Mouse (Mus musculus): Measurements from ENCODE around the gene Qrfp. TPM values are rescaled to one million over a fixed set of nuclear protein-coding genes. Genes with fewer than 3 reads are reported as not detected.

The Qrfp gene
- polyA plus RNA-seq (2012; rRNA removed), result 0.05 and 0.11 TPM in 2 replicates

- Histone ChIP-seq H3K36me3 (ENCODE audit: control insufficient read depth, insufficient read depth, low read length) (no peaks in the 10 kb centered on the region), H3K4me3 (ENCODE audit: insufficient read depth, low read depth, low read length) (no peak within 1 kb of the TSS), H3K27me3 (replicated peaks; ENCODE audit: control insufficient read depth, insufficient read depth, low read length) (no peaks in the 10 kb centered on the region), H3K27ac (ENCODE audit: insufficient read depth, low read depth, low read length) (no peak within 1 kb of the TSS), H3K4me1 (ENCODE audit: control insufficient read depth, insufficient read depth, low read length) (no peaks in the 10 kb centered on the region)
- no peak for TF ChIP-seq POLR2A (IDR thresholded peaks at IDR 0.05; ENCODE audit: low read depth, low read length)
- whole genome bisulfite sequencing, result 52% methylated on average over 12 of the region's 12 CpGs
- no peak for DNase-seq
Measured at GRCm38 (mm10) chr2:31810444-31810843, at the start of gene Qrfp. Gene Qrfp (minus strand): TSS chr2:31810580.

DNA sequence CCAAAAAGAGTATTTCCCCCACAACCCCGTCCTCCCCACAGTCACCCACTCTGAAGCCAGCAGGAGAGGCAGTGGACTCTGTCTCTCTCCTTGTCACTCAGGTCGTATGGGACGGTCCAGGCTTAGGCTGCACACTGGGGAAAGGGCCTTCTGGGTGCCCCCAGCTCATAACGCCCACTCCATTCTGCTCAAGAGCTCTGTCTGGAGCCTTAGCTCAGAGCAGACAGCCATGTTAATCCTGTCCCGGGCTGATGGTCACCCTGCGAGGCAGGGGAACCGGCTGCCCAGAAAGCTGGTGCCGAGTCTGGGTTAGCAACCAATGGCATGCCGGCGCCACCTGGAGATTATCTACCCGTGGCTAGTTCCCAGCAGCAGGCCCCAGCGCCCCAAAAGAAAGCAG lies 48.1 kb upstream of the Qrfp start:
- Histone ChIP-seq H3K36me3 (ENCODE audit: control insufficient read depth, insufficient read depth, low read length) (no peaks in the 10 kb centered on the region), H3K27me3 (replicated peaks; ENCODE audit: control insufficient read depth, insufficient read depth, low read length) (no peaks in the 10 kb centered on the region), H3K4me1 (ENCODE audit: control insufficient read depth, insufficient read depth, low read length) (no peaks in the 10 kb centered on the region), H3K27ac (ENCODE audit: insufficient read depth, low read depth, low read length) (no peak overlapping the region), H3K4me3 (ENCODE audit: insufficient read depth, low read depth, low read length) (no peak overlapping the region)
- WGBS, result 53% methylated on average over 12 of the region's 12 CpGs
- TF ChIP-seq POLR2A (IDR thresholded peaks at IDR 0.05; ENCODE audit: low read depth, low read length) (no peak), CTCF (conservative IDR thresholded peaks at IDR 0.05; ENCODE audit: insufficient read depth, insufficient read length, low read depth, low read length) (no peak)
- DNase-seq, result no peak

DNA sequence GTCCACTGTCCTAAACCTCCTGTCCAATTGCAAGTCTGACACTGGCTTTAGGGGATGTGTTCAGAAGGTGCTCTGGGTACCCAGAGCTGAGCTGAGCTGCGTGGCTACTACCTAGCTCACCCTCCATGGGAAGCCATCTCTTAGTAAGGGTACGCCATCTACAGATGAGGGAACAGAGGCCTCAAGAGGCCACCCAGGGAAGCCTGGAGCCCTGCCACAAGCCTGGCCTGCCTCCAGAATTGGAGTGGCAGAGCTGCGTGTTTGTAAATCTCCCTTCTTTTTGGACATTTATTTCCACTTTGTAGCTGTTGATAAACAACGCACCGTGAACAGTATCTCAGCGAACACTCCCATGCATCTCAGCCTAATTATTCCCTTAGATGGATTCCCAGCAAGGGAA lies 46.8 kb upstream of the Qrfp start:
- H3K36me3 ChIP-seq (ENCODE audit: control insufficient read depth, insufficient read depth, low read length), result no peaks in the 10 kb centered on the region
- TF ChIP-seq POLR2A (IDR thresholded peaks at IDR 0.05; ENCODE audit: low read depth, low read length), result no peak
- no peak for TF ChIP-seq CTCF (conservative IDR thresholded peaks at IDR 0.05; ENCODE audit: insufficient read depth, insufficient read length, low read depth, low read length)
- H3K4me1 ChIP-seq (ENCODE audit: control insufficient read depth, insufficient read depth, low read length), result no peaks in the 10 kb centered on the region
- H3K4me3 ChIP-seq (ENCODE audit: insufficient read depth, low read depth, low read length), result no peak overlapping the region
- WGBS, result 67% methylated on average over 6 of the region's 6 CpGs
- no peak overlapping the region for H3K27ac ChIP-seq (ENCODE audit: insufficient read depth, low read depth, low read length)
- no peak for DNase-seq
- no peaks in the 10 kb centered on the region for H3K27me3 ChIP-seq (replicated peaks; ENCODE audit: control insufficient read depth, insufficient read depth, low read length)

DNA sequence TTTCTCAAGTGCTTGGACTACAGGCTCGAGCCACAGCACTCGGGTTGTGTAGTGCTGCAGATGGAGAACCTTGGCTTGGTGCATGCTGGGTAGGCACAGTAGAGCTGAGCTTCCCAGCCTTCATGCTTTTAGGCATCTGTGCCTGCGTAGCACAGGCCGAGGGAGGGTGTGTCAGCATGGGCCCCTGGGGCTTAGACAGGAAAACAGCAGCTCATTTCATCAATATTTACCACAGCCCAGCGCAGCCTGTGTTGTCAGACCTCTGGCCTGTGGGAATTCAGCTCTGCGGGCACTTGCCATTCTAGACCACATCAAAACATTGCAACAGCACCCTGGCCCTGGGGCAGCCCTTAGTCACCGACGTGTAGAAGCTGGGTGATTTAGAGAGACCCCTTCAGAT lies 45.6 kb upstream of the Qrfp start:
- H3K27me3 ChIP-seq (replicated peaks; ENCODE audit: control insufficient read depth, insufficient read depth, low read length), result no peaks in the 10 kb centered on the region
- H3K27ac ChIP-seq (ENCODE audit: insufficient read depth, low read depth, low read length), result no peak overlapping the region
- H3K36me3 ChIP-seq (ENCODE audit: control insufficient read depth, insufficient read depth, low read length), result no peaks in the 10 kb centered on the region
- H3K4me1 ChIP-seq (ENCODE audit: control insufficient read depth, insufficient read depth, low read length), result no peaks in the 10 kb centered on the region
- TF ChIP-seq POLR2A (IDR thresholded peaks at IDR 0.05; ENCODE audit: low read depth, low read length), result no peak
- H3K4me3 ChIP-seq (ENCODE audit: insufficient read depth, low read depth, low read length), result no peak overlapping the region
- no peak for DNase-seq
- 85% methylated on average over 8 of the region's 8 CpGs for WGBS

GRCm38 (mm10) chr2:31850141-31850540 lies 39.8 kb upstream of the Qrfp start:
- 48% methylated on average over 12 of the region's 12 CpGs for WGBS
- H3K4me1 ChIP-seq (ENCODE audit: control insufficient read depth, insufficient read depth, low read length), result no peaks in the 10 kb centered on the region

DNA sequence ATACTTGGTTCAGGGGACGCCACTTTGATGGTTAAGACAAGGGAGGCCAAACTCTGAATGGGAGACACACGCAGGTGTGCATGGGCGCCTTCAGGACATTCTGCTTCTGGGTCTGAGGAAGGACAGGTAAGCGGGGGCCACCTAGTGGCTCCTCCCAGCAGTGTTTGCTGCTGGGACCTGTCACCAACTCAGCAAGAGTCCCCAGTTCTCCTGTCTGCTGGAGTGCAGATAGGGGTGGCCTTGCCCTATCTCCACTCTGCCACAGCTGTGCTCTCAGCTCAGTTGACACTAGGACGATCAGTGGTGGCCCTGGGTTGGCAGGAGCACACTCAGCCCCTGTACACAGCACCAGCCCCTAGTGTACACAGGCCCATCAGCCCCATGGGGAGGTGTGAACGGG lies 37.5 kb upstream of the Qrfp start:
- no peak overlapping the region for H3K4me3 ChIP-seq (ENCODE audit: insufficient read depth, low read depth, low read length)
- DNase-seq, result peak; percentile 53
- H3K36me3 ChIP-seq (ENCODE audit: control insufficient read depth, insufficient read depth, low read length), result no peaks in the 10 kb centered on the region
- TF ChIP-seq POLR2A (IDR thresholded peaks at IDR 0.05; ENCODE audit: low read depth, low read length) (no peak), CTCF (conservative IDR thresholded peaks at IDR 0.05; ENCODE audit: insufficient read depth, insufficient read length, low read depth, low read length) (peak; percentile 67)
- H3K4me1 ChIP-seq (ENCODE audit: control insufficient read depth, insufficient read depth, low read length), result no peaks in the 10 kb centered on the region
- H3K27me3 ChIP-seq (replicated peaks; ENCODE audit: control insufficient read depth, insufficient read depth, low read length), result peaks cover 13% of the 10 kb centered on the region
- 28% methylated on average over 6 of the region's 6 CpGs for WGBS
- no peak overlapping the region for H3K27ac ChIP-seq (ENCODE audit: insufficient read depth, low read depth, low read length)

More at GRCm38 (mm10) chr2:31850141-31850540, 39.8 kb upstream of the Qrfp start:
- Histone ChIP-seq H3K36me3 (ENCODE audit: control insufficient read depth, insufficient read depth, low read length) (no peaks in the 10 kb centered on the region), H3K27me3 (replicated peaks; ENCODE audit: control insufficient read depth, insufficient read depth, low read length) (peaks cover 13% of the 10 kb centered on the region), H3K27ac (ENCODE audit: insufficient read depth, low read depth, low read length) (no peak overlapping the region), H3K4me3 (ENCODE audit: insufficient read depth, low read depth, low read length) (no peak overlapping the region)
- no peak for DNase-seq
- TF ChIP-seq POLR2A (IDR thresholded peaks at IDR 0.05; ENCODE audit: low read depth, low read length), result no peak
- no peak for TF ChIP-seq CTCF (conservative IDR thresholded peaks at IDR 0.05; ENCODE audit: insufficient read depth, insufficient read length, low read depth, low read length)

GRCm38 (mm10) chr2:31846692-31847660 lies 36.6 kb upstream of the Qrfp start:
- WGBS, result 16% methylated on average over 35 of the region's 35 CpGs

More at GRCm38 (mm10) chr2:31846692-31847660, 36.6 kb upstream of the Qrfp start:
- DNase-seq, result no peak
- Histone ChIP-seq H3K4me3 (ENCODE audit: insufficient read depth, low read depth, low read length) (no peak overlapping the region), H3K27me3 (replicated peaks; ENCODE audit: control insufficient read depth, insufficient read depth, low read length) (peaks cover 13% of the 10 kb centered on the region), H3K36me3 (ENCODE audit: control insufficient read depth, insufficient read depth, low read length) (no peaks in the 10 kb centered on the region), H3K27ac (ENCODE audit: insufficient read depth, low read depth, low read length) (no peak overlapping the region), H3K4me1 (ENCODE audit: control insufficient read depth, insufficient read depth, low read length) (no peaks in the 10 kb centered on the region)
- no peak for TF ChIP-seq POLR2A (IDR thresholded peaks at IDR 0.05; ENCODE audit: low read depth, low read length)
- no peak for TF ChIP-seq CTCF (conservative IDR thresholded peaks at IDR 0.05; ENCODE audit: insufficient read depth, insufficient read length, low read depth, low read length)
